Mouse (Mus musculus): ENCODE data around the gene Parpbp. TPM values are rescaled to one million over a fixed set of nuclear protein-coding genes. Genes with fewer than 3 reads are reported as not detected.

Gene Parpbp
- polyA plus RNA-seq, 1 experiment from 2014 or later, result 13.2 TPM

GRCm38 (mm10) chr10:88090772-88091171, 56.0 kb downstream of the Parpbp start, which contains the start of gene Pmch:
TSS of gene Pmch (plus strand) at chr10:88091072.
- Histone ChIP-seq H3K27ac (no peak within 1 kb of the TSS), H3K9me3 (no peaks in the 10 kb centered on the region), H3K9ac (no peak within 1 kb of the TSS), H3K27me3 (no peaks in the 10 kb centered on the region), H3K36me3 (replicated peaks) (peaks cover 4% of the 10 kb centered on the region; the same call in 1 of the 2 replicates), H3K4me1 (peaks cover 3% of the 10 kb centered on the region), H3K4me2 (no peak within 1 kb of the TSS), H3K4me3 (replicated peaks) (no peak within 1 kb of the TSS)
- WGBS, result 12% methylated on average over 5 of the region's 5 CpGs
- ATAC-seq (ENCODE audit: low FRiP score), result no peak

- no peaks in the 10 kb centered on the region for H3K36me3 ChIP-seq (replicated peaks)
- H3K9ac ChIP-seq, result no peak overlapping the region
- no peaks in the 10 kb centered on the region for H3K4me1 ChIP-seq
- 82% methylated on average over 3 of the region's 3 CpGs for WGBS
- H3K9me3 ChIP-seq, result no peaks in the 10 kb centered on the region
- no peak for ATAC-seq (ENCODE audit: low FRiP score)
- no peak overlapping the region for H3K4me3 ChIP-seq (replicated peaks)
- no peak overlapping the region for H3K27ac ChIP-seq
- no peak overlapping the region for H3K4me2 ChIP-seq
- no peaks in the 10 kb centered on the region for H3K27me3 ChIP-seq
Observed at GRCm38 (mm10) chr10:88067377-88067776, 79.4 kb downstream of the Parpbp start.

- no peak overlapping the region for H3K4me2 ChIP-seq
- 88% methylated on average over 2 of the region's 2 CpGs for WGBS
- H3K27me3 ChIP-seq, result no peaks in the 10 kb centered on the region
- no peak overlapping the region for H3K4me3 ChIP-seq (replicated peaks)
- no peak overlapping the region for H3K27ac ChIP-seq
- no peak overlapping the region for H3K9ac ChIP-seq
- no peaks in the 10 kb centered on the region for H3K36me3 ChIP-seq (replicated peaks)
- H3K9me3 ChIP-seq, result no peaks in the 10 kb centered on the region
- no peak for ATAC-seq (ENCODE audit: low FRiP score)
- no peaks in the 10 kb centered on the region for H3K4me1 ChIP-seq
Observed at GRCm38 (mm10) chr10:88064872-88065271, 81.9 kb downstream of the Parpbp start.

- no peaks in the 10 kb centered on the region for H3K27me3 ChIP-seq
- no peaks in the 10 kb centered on the region for H3K36me3 ChIP-seq (replicated peaks)
- 79% methylated on average over 4 of the region's 4 CpGs for WGBS
- no peak overlapping the region for H3K27ac ChIP-seq
- H3K9me3 ChIP-seq, result no peaks in the 10 kb centered on the region
- H3K4me1 ChIP-seq, result no peaks in the 10 kb centered on the region
- H3K9ac ChIP-seq, result no peak overlapping the region
- ATAC-seq (ENCODE audit: low FRiP score), result no peak
- no peak overlapping the region for H3K4me3 ChIP-seq (replicated peaks)
- no peak overlapping the region for H3K4me2 ChIP-seq
Observed at GRCm38 (mm10) chr10:88063436-88063835, 83.3 kb downstream of the Parpbp start.

- Histone ChIP-seq H3K4me3 (replicated peaks) (no peak overlapping the region), H3K4me1 (no peaks in the 10 kb centered on the region), H3K36me3 (replicated peaks) (no peaks in the 10 kb centered on the region), H3K27me3 (no peaks in the 10 kb centered on the region), H3K9ac (no peak overlapping the region), H3K4me2 (no peak overlapping the region), H3K9me3 (no peaks in the 10 kb centered on the region), H3K27ac (no peak overlapping the region)
- ATAC-seq (ENCODE audit: low FRiP score), result no peak
- WGBS, result 83% methylated on average over 14 of the region's 14 CpGs
Observed at GRCm38 (mm10) chr10:88056950-88057649, 89.6 kb downstream of the Parpbp start.

- no peaks in the 10 kb centered on the region for H3K36me3 ChIP-seq (replicated peaks)
- no peak overlapping the region for H3K9ac ChIP-seq
- no peaks in the 10 kb centered on the region for H3K4me1 ChIP-seq
- H3K4me3 ChIP-seq (replicated peaks), result no peak overlapping the region
- no peaks in the 10 kb centered on the region for H3K9me3 ChIP-seq
- H3K27me3 ChIP-seq, result no peaks in the 10 kb centered on the region
- no peak for ATAC-seq (ENCODE audit: low FRiP score)
- H3K27ac ChIP-seq, result no peak overlapping the region
- WGBS, result 86% methylated on average over 14 of the region's 14 CpGs
- H3K4me2 ChIP-seq, result no peak overlapping the region
Observed at GRCm38 (mm10) chr10:88054233-88054985, 92.3 kb downstream of the Parpbp start.

- no peak overlapping the region for H3K4me3 ChIP-seq (replicated peaks)
- no peaks in the 10 kb centered on the region for H3K9me3 ChIP-seq
- no peak overlapping the region for H3K9ac ChIP-seq
- ATAC-seq (ENCODE audit: low FRiP score), result no peak
- no peaks in the 10 kb centered on the region for H3K4me1 ChIP-seq
- H3K27me3 ChIP-seq, result no peaks in the 10 kb centered on the region
- H3K4me2 ChIP-seq, result no peak overlapping the region
- WGBS, result 74% methylated on average over 11 of the region's 11 CpGs
- no peak overlapping the region for H3K27ac ChIP-seq
- no peaks in the 10 kb centered on the region for H3K36me3 ChIP-seq (replicated peaks)
Observed at GRCm38 (mm10) chr10:88046098-88046771, 100.5 kb downstream of the Parpbp start.

- 85% methylated on average over 4 of the region's 4 CpGs for WGBS
- no peaks in the 10 kb centered on the region for H3K27me3 ChIP-seq
Observed at GRCm38 (mm10) chr10:88044297-88044696, 102.4 kb downstream of the Parpbp start.

More at GRCm38 (mm10) chr10:88044297-88044696, 102.4 kb downstream of the Parpbp start:
- Histone ChIP-seq H3K36me3 (replicated peaks) (no peaks in the 10 kb centered on the region), H3K4me2 (no peak overlapping the region), H3K4me3 (replicated peaks) (no peak overlapping the region), H3K4me1 (no peaks in the 10 kb centered on the region), H3K27ac (no peak overlapping the region), H3K9me3 (no peaks in the 10 kb centered on the region), H3K9ac (no peak overlapping the region)
- ATAC-seq (ENCODE audit: low FRiP score), result no peak

Other genes with a start within 250 kb of the Parpbp start
- gene Pmch, start 55.9 kb downstream of the Parpbp start, polyA plus RNA-seq (2016; fragmentation: Nextera tagmentation; extraction: Ambion mirVana), result 5.2 and 12.4 TPM in 2 replicates
- gene Nup37, start 51 bp upstream of the Parpbp start, polyA plus RNA-seq (2016; fragmentation: Nextera tagmentation; extraction: Ambion mirVana), result 81.4 and 86.9 TPM in 2 replicates
- gene Washc3, start 54.2 kb upstream of the Parpbp start, polyA plus RNA-seq (2016; fragmentation: Nextera tagmentation; extraction: Ambion mirVana), result 42.5 and 47.4 TPM in 2 replicates
- 0.40 and 0.50 TPM in 2 replicates for gene Dram1, start 232.1 kb upstream of the Parpbp start, polyA plus RNA-seq (2016; fragmentation: Nextera tagmentation; extraction: Ambion mirVana)
- 12.8 and 13.1 TPM in 2 replicates for gene Gnptab, start 232.2 kb upstream of the Parpbp start, polyA plus RNA-seq (2016; fragmentation: Nextera tagmentation; extraction: Ambion mirVana)